Comparison of ENCODE assay signal across 14 mouse cellular contexts in the genomic region with DNA sequence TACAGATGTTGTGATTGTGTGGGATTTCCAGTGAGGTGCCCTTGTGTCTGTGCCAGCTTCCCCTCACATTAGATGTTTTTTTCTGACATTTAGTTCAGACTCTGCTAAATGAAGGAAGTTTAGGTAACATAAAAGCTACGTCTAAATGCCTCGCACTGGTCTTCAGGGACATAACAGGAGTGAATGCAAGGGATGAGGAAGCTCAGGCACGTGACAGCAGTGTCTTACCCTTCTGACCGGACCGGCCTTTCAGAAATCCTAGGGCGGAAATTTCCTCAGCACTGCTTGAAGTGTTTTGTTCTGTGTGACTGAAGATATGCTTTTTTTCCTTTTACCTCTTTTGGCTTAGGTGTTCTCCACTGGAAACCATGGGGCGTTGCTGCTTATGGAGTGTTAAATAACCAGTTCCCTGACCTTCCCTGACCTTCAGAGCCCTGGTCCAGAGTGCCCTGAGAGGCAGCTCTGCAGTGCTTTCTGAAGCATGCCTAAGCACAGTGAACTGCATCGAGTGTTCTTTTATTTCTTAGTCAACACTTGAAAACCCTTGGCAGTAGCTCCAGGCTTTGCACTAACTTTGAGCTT.
DNase-seq lines count a peak whose midpoint lies in the region; ATAC-seq and TF ChIP-seq lines count a peak whose summit lies in the region.
"Had no signal": no experiment of that assay in that cellular context is flagged by ENCODE, and none has a peak within 500 bp of the region (broad histone marks: within the 10 kb centered on the region; RNA-seq: fewer than 3 reads in every experiment).

No protein-coding gene starts in this region.

- peaks cover 5 to 12% of the 10 kb centered on the region in 2 experiments; a peak in 3 of 4 replicates for H3K4me1 ChIP-seq in heart, embryonic 14.5 days (ENCODE audit: control insufficient read depth in 2 of 2, insufficient read depth in 2 of 2, low read length in 2 of 2)
- peaks cover 31% of the 10 kb centered on the region for H3K4me1 ChIP-seq in kidney, adult 2 months (ENCODE audit: control insufficient read depth, insufficient read depth, low read length)
- H3K4me1 ChIP-seq: midbrain, embryonic 15.5 days; neural tube, embryonic 12.5 days had no signal

- TF ChIP-seq CTCF in kidney, adult 2 months (conservative IDR thresholded peaks at IDR 0.05; ENCODE audit: insufficient read depth, insufficient read length, low read depth, low read length) = no peak

- 51% methylated on average over 8 of the region's 8 CpGs for WGBS in heart, embryonic 14.5 days
- WGBS in kidney, adult 2 months = 19% methylated on average over 8 of the region's 8 CpGs

- ATAC-seq in heart, embryonic 14.5 days (ENCODE audit: insufficient number of reproducible peaks, insufficient read depth, low FRiP score, low read depth) = no peak
- ATAC-seq: midbrain, embryonic 15.5 days had no signal

- no peaks in the 10 kb centered on the region for H3K9me3 ChIP-seq in heart, embryonic 14.5 days (ENCODE audit: control insufficient read depth, low read length)
- H3K9me3 ChIP-seq: midbrain, embryonic 15.5 days; neural tube, embryonic 12.5 days had no signal

- no peak for DNase-seq in heart, postnatal 14 days
- DNase-seq in kidney, adult 2 months = peak; percentile 94
- DNase-seq in kidney, postnatal 10 days = peak; percentile 73
- peak; percentile 89 for DNase-seq in lung, postnatal 25 days (ENCODE audit: low spot score)
- DNase-seq in cerebellum, adult 8-10 months = no peak
- DNase-seq in gastrocnemius, adult 8-10 months (ENCODE audit: low spot score in 2 of 2) = no peak
- DNase-seq: adrenal gland, postnatal 14 days; layer of hippocampus, postnatal 36 days; thymus, adult 18-20 months had no signal

- H3K4me2 ChIP-seq in heart, embryonic 14.5 days (ENCODE audit: low read length) = no peak overlapping the region
- H3K4me2 ChIP-seq: midbrain, embryonic 15.5 days; neural tube, embryonic 12.5 days had no signal

- H3K27ac ChIP-seq in heart, embryonic 14.5 days (replicated peaks in 1 of 2; ENCODE audit: control insufficient read depth in 1 of 2, insufficient read depth in 1 of 2, low read depth in 2 of 2, low read length in 2 of 2) = peak overlapping the region; percentile 33 to 75; a peak in 3 of 4 replicates
- H3K27ac ChIP-seq in kidney, adult 2 months (ENCODE audit: insufficient read depth, low read depth, low read length) = peak overlapping the region; percentile 95
- H3K27ac ChIP-seq: macrophage; midbrain, embryonic 15.5 days; neural tube, embryonic 12.5 days had no signal

- TF ChIP-seq POLR2A in kidney, adult 2 months (IDR thresholded peaks at IDR 0.05; ENCODE audit: low read depth, low read length) = no peak

- no peak overlapping the region for H3K4me3 ChIP-seq in heart, embryonic 14.5 days (ENCODE audit: control insufficient read depth in 1 of 2, insufficient read depth in 1 of 2, low read depth in 1 of 2, low read length in 2 of 2)
- no peak overlapping the region for H3K4me3 ChIP-seq in kidney, adult 2 months (ENCODE audit: insufficient read depth, low read depth, low read length)
- H3K4me3 ChIP-seq: erythroblast, embryonic 14.5 days; midbrain, embryonic 15.5 days; neural tube, embryonic 12.5 days had no signal

- H3K36me3 ChIP-seq in heart, embryonic 14.5 days (ENCODE audit: control insufficient read depth, insufficient read depth, low read length) = no peaks in the 10 kb centered on the region
- no peaks in the 10 kb centered on the region for H3K36me3 ChIP-seq in kidney, adult 2 months (ENCODE audit: control insufficient read depth, insufficient read depth, low read length)
- H3K36me3 ChIP-seq: midbrain, embryonic 15.5 days; neural tube, embryonic 12.5 days had no signal

- no peaks in the 10 kb centered on the region for H3K27me3 ChIP-seq in heart, embryonic 14.5 days (ENCODE audit: control insufficient read depth, insufficient read depth, low read length)
- H3K27me3 ChIP-seq in kidney, adult 2 months (replicated peaks; ENCODE audit: control insufficient read depth, insufficient read depth, low read length) = no peaks in the 10 kb centered on the region
- H3K27me3 ChIP-seq: midbrain, embryonic 15.5 days; neural tube, embryonic 12.5 days had no signal

- peak overlapping the region; percentile 7; the same call in 1 of the 2 replicates for H3K9ac ChIP-seq in heart, embryonic 14.5 days (ENCODE audit: low read length)
- H3K9ac ChIP-seq: midbrain, embryonic 15.5 days; neural tube, embryonic 12.5 days had no signal

- intact Hi-C loops in heart, postnatal 14 days (cut with DNase I) = no loop called here

Comparison
In these comparisons a context has a peak if more than half of its experiments do, and no peak if none do; other contexts are left out.
1. DNase-seq: peak in kidney, adult 2 months (single experiment), kidney, postnatal 10 days (single experiment) and lung, postnatal 25 days (single experiment); none in heart, postnatal 14 days (0 of 2), cerebellum, adult 8-10 months (single experiment) and gastrocnemius, adult 8-10 months (0 of 2).